Mouse (Mus musculus) stomach, postnatal 0 days (tissue): ENCODE data around the gene Slc24a3. TPM values are rescaled to one million over a fixed set of nuclear protein-coding genes. Genes with fewer than 3 reads are reported as not detected.

Experiments used
- ATAC-seq: fragments of 200-750 bp; cut with Nextera tagmentation; 2 replicates; pipeline ENCODE4 v1.8.0; 2017; ENCODE audit not compliant: low FRiP score, low TSS enrichment
- DNase-seq: peaks from one replicate; pipeline ENCODE4 v3.0.0-alpha.2; 2016; ENCODE audit warnings: low spot score
- H3K27ac ChIP-seq: fragments of 300-500 bp; sonication (generic); replicated peaks from 2 replicates; pipeline ENCODE4 v1.5.1; 2014; ENCODE audit warnings: mild to moderate bottlenecking, control low read depth
- H3K27me3 ChIP-seq: fragments of 300-500 bp; sonication (generic); 2 replicates; pipeline ENCODE4 v1.6.1; 2014; ENCODE audit warnings: low read length; ENCODE audit not compliant: control insufficient read depth, insufficient read depth
- H3K36me3 ChIP-seq: fragments of 300-500 bp; sonication (generic); 2 replicates; pipeline ENCODE4 v1.6.1; 2014; ENCODE audit warnings: low read length, mixed read lengths; ENCODE audit not compliant: control insufficient read depth, insufficient read depth
- H3K4me1 ChIP-seq: fragments of 300-500 bp; sonication (generic); replicated peaks from 2 replicates; pipeline ENCODE4 v1.6.1; 2014; ENCODE audit warnings: antibody characterized with exemption; ENCODE audit not compliant: control insufficient read depth, insufficient read depth
- H3K4me2 ChIP-seq: fragments of 300-500 bp; sonication (generic); replicated peaks from 2 replicates; pipeline ENCODE4 v1.6.1; 2014; ENCODE audit warnings: low read depth, mild to moderate bottlenecking, control low read depth, moderate library complexity
- H3K4me3 ChIP-seq: fragments of 300-500 bp; sonication (generic); 2 replicates; pipeline ENCODE4 v1.5.1; 2014; ENCODE audit warnings: low read depth, low read length, control low read depth
- H3K9ac ChIP-seq: fragments of 300-500 bp; sonication (generic); 2 replicates; pipeline ENCODE4 v1.6.1; 2014; ENCODE audit warnings: mild to moderate bottlenecking, low read length, control low read depth, mixed read lengths
- H3K9me3 ChIP-seq: fragments of 300-500 bp; sonication (generic); 2 replicates; pipeline ENCODE4 v1.6.1; 2016; ENCODE audit warnings: low read length; ENCODE audit not compliant: control insufficient read depth
- CTCF ChIP-seq: IDR thresholded peaks from 2 replicates; pipeline ENCODE4 v1.5.1; 2016; ENCODE audit warnings: antibody characterized with exemption, low read depth, mild to moderate bottlenecking, moderate library complexity
- EP300 ChIP-seq: optimal IDR thresholded peaks from 2 replicates; pipeline ENCODE3; 2016; ENCODE audit warnings: antibody characterized with exemption
- WGBS: fragments of 180-500 bp; shearing (Covaris S2); extraction: QIAGEN DNeasy Blood & Tissue Kit; methylation state at CpG from one replicate; pipeline ENCODE4 v1.1.7; 2014; 5-methylcytosine and 5-hydroxymethylcytosine counted together
- polyA plus RNA-seq: library from polyadenylated mRNA; unstranded; fragments of >200 nt; fragmentation: Nextera tagmentation; extraction: Ambion mirVana; gene quantifications from 2 replicates; pipeline ENCODE4 v1.2.1, GENCODE M21; 2015

Slc24a3 gene
- polyA plus RNA-seq, 1 experiment from 2014 or later: 5.7 TPM

DNA sequence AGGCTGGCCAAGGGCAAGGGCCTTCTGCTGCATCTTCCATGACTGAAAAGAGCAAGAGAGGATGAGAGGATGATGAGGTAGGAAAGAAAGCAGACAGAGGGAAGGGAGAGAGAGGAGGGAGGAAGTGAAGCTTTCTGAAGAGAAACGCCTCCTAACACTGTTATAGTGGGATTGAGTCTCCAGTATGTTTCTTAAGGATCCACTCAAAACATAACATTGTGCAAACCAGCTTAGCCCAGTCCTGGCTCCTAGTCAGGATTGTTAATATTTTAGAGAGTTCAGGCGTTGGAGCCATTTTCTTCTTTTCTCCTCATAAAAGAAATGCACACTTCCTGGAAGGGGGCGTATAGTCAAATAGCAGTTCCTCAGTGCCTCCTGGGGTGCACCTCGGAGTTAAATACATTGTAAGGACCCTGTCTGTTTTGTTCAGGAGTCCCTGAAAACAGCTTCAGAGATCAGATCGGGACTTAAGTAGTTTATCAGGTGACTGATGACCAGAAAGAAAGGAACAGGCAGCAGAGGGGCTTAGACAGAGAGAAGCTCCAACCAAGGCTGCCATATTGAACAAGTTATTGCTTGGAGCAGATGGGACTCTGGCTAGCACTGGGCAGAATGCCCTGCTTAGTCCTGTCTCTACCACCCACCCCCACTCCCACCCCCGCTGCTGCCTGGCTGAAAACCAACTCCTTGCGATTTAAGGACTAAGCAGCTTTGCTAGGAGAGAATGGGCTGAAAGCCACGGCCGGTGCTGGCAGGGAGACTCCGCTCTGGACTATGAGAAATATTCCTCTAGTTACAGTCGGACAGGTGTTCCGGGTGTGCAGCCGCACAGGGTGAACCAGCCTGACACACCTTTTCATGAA, 215.6 kb downstream of the Slc24a3 start:
- no peaks in the 10 kb centered on the region for H3K36me3 ChIP-seq
- DNase-seq (peak; percentile 17), ATAC-seq (no peak)
- H3K4me1 ChIP-seq: no peaks in the 10 kb centered on the region
- TF ChIP-seq CTCF (no peak), EP300 (no peak)
- no peak overlapping the region for H3K4me2 ChIP-seq
- 61% methylated on average over 13 of the region's 13 CpGs for WGBS
- H3K9ac ChIP-seq: no peak overlapping the region
- no peak overlapping the region for H3K4me3 ChIP-seq
- H3K9me3 ChIP-seq: no peaks in the 10 kb centered on the region
- H3K27ac ChIP-seq: no peak overlapping the region
- no peaks in the 10 kb centered on the region for H3K27me3 ChIP-seq

DNA sequence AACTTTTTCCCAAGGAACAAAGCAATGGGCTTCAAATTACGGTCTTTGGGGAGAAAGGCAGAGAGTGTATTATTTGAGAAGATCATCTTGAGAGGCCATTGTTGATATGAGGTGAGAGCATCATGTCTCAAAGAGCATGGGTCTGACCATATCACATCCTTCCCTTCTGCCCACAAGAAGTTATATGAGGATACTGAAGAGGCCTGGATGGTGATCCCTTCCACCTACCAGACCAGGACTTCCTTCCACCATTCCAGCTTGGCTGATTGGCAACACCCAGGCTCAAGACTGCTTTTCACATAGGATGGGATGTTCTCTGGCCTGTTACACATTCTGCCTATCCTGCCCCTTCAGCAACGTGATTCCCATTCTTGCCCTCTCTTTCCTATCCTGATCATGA, 216.7 kb downstream of the Slc24a3 start:
- H3K4me3 ChIP-seq: no peak overlapping the region
- DNase-seq (no peak), ATAC-seq (no peak)
- no peak for TF ChIP-seq EP300
- no peak for TF ChIP-seq CTCF
- H3K4me1 ChIP-seq: no peaks in the 10 kb centered on the region
- no peak overlapping the region for H3K27ac ChIP-seq
- H3K9me3 ChIP-seq: no peaks in the 10 kb centered on the region
- H3K36me3 ChIP-seq: no peaks in the 10 kb centered on the region
- no peak overlapping the region for H3K9ac ChIP-seq
- H3K4me2 ChIP-seq: no peak overlapping the region
- no peaks in the 10 kb centered on the region for H3K27me3 ChIP-seq
- 86% methylated on average over 2 of the region's 2 CpGs for WGBS

DNA sequence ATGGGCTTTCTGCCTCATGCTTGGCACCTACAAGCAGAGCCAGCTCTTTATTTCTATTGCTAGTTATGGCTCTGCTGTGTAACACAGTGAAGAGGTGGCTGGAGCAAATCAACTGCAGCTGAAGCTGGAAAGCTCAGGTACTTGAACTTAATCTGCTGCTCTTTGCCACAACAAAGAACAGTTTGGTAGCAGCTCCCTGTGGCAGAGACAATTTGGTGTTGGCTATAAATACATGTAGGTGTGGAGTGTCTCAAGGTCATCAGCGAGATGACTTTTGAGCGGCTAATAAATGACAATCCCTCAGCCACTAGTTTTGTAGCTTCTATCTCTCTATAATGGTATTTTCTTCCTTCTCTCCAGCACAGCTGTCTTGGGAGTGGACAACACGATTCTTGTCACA, 217.7 kb downstream of the Slc24a3 start:
- DNase-seq (no peak), ATAC-seq (no peak)
- Histone ChIP-seq H3K9me3 (no peaks in the 10 kb centered on the region), H3K4me3 (no peak overlapping the region), H3K27me3 (no peaks in the 10 kb centered on the region), H3K4me1 (no peaks in the 10 kb centered on the region), H3K27ac (no peak overlapping the region), H3K36me3 (no peaks in the 10 kb centered on the region), H3K9ac (no peak overlapping the region), H3K4me2 (no peak overlapping the region)
- 90% methylated on average over 3 of the region's 3 CpGs for WGBS
- no peak for TF ChIP-seq CTCF
- no peak for TF ChIP-seq EP300

DNA sequence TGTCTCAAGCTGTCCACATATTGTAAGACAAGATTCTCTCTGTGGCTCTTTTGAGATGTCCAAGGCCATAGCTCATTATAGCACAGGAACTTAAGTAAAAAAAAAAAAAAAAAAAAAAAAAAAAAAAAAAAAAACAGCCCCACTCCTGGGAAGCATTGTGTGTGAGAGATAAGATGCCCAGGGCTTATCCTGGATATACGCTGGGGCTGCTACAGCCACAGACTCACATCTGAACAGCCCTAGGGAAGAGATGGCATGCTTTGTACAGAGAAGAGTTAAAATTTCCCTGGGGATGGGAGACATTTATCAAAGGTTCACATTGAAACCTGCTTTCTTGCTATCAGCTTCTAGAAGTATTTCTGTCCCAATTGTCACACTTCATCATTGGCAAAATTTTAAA, 218.2 kb downstream of the Slc24a3 start:
- H3K4me3 ChIP-seq: no peak overlapping the region
- no peak for TF ChIP-seq CTCF
- no peak for TF ChIP-seq EP300

DNA sequence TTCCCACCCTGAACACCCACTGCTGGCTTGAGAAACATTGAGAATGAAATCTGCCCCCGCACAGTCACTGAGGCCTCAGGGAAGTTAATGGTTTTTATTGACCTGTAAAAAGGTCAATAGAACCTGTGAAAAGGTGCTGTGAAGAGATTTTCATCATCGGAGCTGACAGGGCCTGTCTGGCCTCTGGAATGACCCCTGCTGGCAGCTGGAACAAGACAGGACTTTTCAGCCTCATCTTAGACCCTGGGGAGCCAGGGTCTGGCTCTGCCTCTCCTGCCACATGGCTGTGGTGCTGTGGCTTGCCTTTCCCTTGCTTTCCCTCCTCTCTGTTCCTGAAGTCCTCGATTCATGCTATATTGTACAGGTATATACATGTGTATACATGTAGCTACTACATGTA, 228.2 kb downstream of the Slc24a3 start:
- no peaks in the 10 kb centered on the region for H3K27me3 ChIP-seq
- no peaks in the 10 kb centered on the region for H3K36me3 ChIP-seq
- H3K9ac ChIP-seq: no peak overlapping the region
- ATAC-seq (no peak), DNase-seq (no peak)
- H3K27ac ChIP-seq: no peak overlapping the region
- H3K4me3 ChIP-seq: no peak overlapping the region
- H3K4me2 ChIP-seq: no peak overlapping the region
- no peak for TF ChIP-seq EP300
- no peak for TF ChIP-seq CTCF
- H3K4me1 ChIP-seq: no peaks in the 10 kb centered on the region
- H3K9me3 ChIP-seq: no peaks in the 10 kb centered on the region
- WGBS: 50% methylated on average over 3 of the region's 3 CpGs

More for the DNA sequence above, 218.2 kb downstream of the Slc24a3 start:
- no peaks in the 10 kb centered on the region for H3K36me3 ChIP-seq
- H3K27ac ChIP-seq: no peak overlapping the region
- H3K4me2 ChIP-seq: no peak overlapping the region
- WGBS: 76% methylated on average over 1 of the region's 1 CpGs
- ATAC-seq: no peak
- no peak overlapping the region for H3K9ac ChIP-seq
- DNase-seq: no peak
- H3K4me1 ChIP-seq: no peaks in the 10 kb centered on the region
- H3K27me3 ChIP-seq: no peaks in the 10 kb centered on the region
- no peaks in the 10 kb centered on the region for H3K9me3 ChIP-seq

DNA sequence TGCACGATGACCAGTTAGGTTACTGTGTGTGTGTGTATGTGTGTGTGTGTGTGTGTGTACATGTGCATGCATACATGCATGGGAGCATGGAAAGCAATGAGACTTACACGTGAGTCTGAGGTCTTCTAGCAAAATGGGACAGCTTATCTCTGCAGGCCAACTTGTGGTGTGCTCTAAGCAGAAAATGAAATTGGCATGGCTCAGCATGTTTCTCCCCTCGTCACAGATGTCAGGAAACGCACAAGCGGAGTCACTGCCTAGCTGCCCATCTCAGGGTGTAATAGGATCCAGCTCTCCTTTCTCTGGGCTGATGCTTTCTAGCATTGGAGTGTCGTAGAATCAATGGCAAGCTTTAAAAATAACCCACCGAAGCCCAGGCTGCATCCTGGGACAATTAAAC, 229.0 kb downstream of the Slc24a3 start:
- H3K4me1 ChIP-seq: no peaks in the 10 kb centered on the region
- no peak overlapping the region for H3K9ac ChIP-seq
- H3K4me2 ChIP-seq: no peak overlapping the region
- 64% methylated on average over 7 of the region's 7 CpGs for WGBS
- H3K9me3 ChIP-seq: no peaks in the 10 kb centered on the region
- no peaks in the 10 kb centered on the region for H3K36me3 ChIP-seq
- ATAC-seq (no peak), DNase-seq (no peak)
- H3K27ac ChIP-seq: no peak overlapping the region
- no peak overlapping the region for H3K4me3 ChIP-seq
- H3K27me3 ChIP-seq: no peaks in the 10 kb centered on the region
- TF ChIP-seq CTCF: no peak
- no peak for TF ChIP-seq EP300
